Mouse (Mus musculus) neural tube, embryonic 11.5 days (tissue): ENCODE results near the gene Lysmd3. TPM values are rescaled to one million over a fixed set of nuclear protein-coding genes. Genes with fewer than 3 reads are reported as not detected.
A peak's percentile ranks its signal among the peaks of the same experiment; 100 is the strongest.

Experiments
- ATAC-seq: fragments of 200-750 bp; cut with Nextera tagmentation; 2 replicates; pipeline ENCODE4 v1.8.0; 2017; ENCODE audit warnings: moderate number of reproducible peaks, mild to moderate bottlenecking, moderate TSS enrichment, moderate library complexity; ENCODE audit not compliant: insufficient read depth, low FRiP score, low TSS enrichment
- DNase-seq: peaks from one replicate; pipeline ENCODE4 v3.0.0-alpha.2; 2015; ENCODE audit warnings: low spot score
- H3K27ac ChIP-seq: fragments of 300-500 bp; sonication (generic); 2 replicates; pipeline ENCODE4 v1.5.1; 2014; ENCODE audit warnings: low read depth, mild to moderate bottlenecking, low read length
- H3K27me3 ChIP-seq: fragments of 300-500 bp; sonication (generic); 2 replicates; pipeline ENCODE4 v1.6.1; 2014; ENCODE audit warnings: mild to moderate bottlenecking, low read length, mixed read lengths; ENCODE audit not compliant: control insufficient read depth, insufficient read depth
- H3K36me3 ChIP-seq: fragments of 300-500 bp; sonication (generic); 2 replicates; pipeline ENCODE4 v1.6.1; 2014; ENCODE audit warnings: mild to moderate bottlenecking, low read length, moderate library complexity, mixed read lengths; ENCODE audit not compliant: control insufficient read depth, insufficient read depth
- H3K4me1 ChIP-seq: fragments of 300-500 bp; sonication (generic); 2 replicates; pipeline ENCODE4 v1.6.1; 2014; ENCODE audit warnings: low read length, mixed read lengths; ENCODE audit not compliant: control insufficient read depth, insufficient read depth
- H3K4me2 ChIP-seq: fragments of 300-500 bp; sonication (generic); 2 replicates; pipeline ENCODE4 v1.6.1; 2014; ENCODE audit warnings: low read depth, mild to moderate bottlenecking, moderate library complexity
- H3K4me3 ChIP-seq: fragments of 300-500 bp; sonication (generic); 2 replicates; pipeline ENCODE4 v1.5.1; 2014; ENCODE audit warnings: low read depth, low read length
- H3K9ac ChIP-seq: fragments of 300-500 bp; sonication (generic); 2 replicates; pipeline ENCODE4 v1.6.1; 2014; ENCODE audit warnings: mild to moderate bottlenecking, low read length
- H3K9me3 ChIP-seq: fragments of 300-500 bp; sonication (generic); 2 replicates; pipeline ENCODE4 v1.6.1; 2016; ENCODE audit warnings: low read length; ENCODE audit not compliant: control insufficient read depth
- WGBS: fragments of 180-500 bp; shearing (Covaris S2); extraction: QIAGEN DNeasy Blood & Tissue Kit; methylation state at CpG from one replicate; pipeline ENCODE4 v1.1.7; 2014; 5-methylcytosine and 5-hydroxymethylcytosine counted together
- polyA plus RNA-seq: library from polyadenylated mRNA; unstranded; fragments of >200 nt; fragmentation: Nextera tagmentation; extraction: Ambion mirVana; gene quantifications from 2 replicates; pipeline ENCODE4 v1.2.1, GENCODE M21; 2014

The Lysmd3 gene
- polyA plus RNA-seq, 1 experiment from 2014 or later = 39.5 TPM

GRCm38 (mm10) chr13:81690477-81690876, 33.0 kb downstream of the Lysmd3 start:
- Histone ChIP-seq H3K9me3 (no peaks in the 10 kb centered on the region), H3K4me3 (no peak overlapping the region), H3K4me2 (no peak overlapping the region), H3K4me1 (no peaks in the 10 kb centered on the region), H3K9ac (no peak overlapping the region), H3K27me3 (no peaks in the 10 kb centered on the region), H3K36me3 (no peaks in the 10 kb centered on the region), H3K27ac (no peak overlapping the region)
- 90% methylated on average over 10 of the region's 10 CpGs for WGBS
- no peak for ATAC-seq
- DNase-seq = no peak

GRCm38 (mm10) chr13:81691606-81692005, 34.1 kb downstream of the Lysmd3 start:
- DNase-seq (peak; percentile 18), ATAC-seq (peak; percentile 41; the same call in 1 of the 2 replicates)
- H3K36me3 ChIP-seq = no peaks in the 10 kb centered on the region
- no peak overlapping the region for H3K9ac ChIP-seq
- H3K27me3 ChIP-seq = no peaks in the 10 kb centered on the region
- no peak overlapping the region for H3K4me3 ChIP-seq
- no peaks in the 10 kb centered on the region for H3K9me3 ChIP-seq
- H3K4me2 ChIP-seq = no peak overlapping the region
- 73% methylated on average over 9 of the region's 9 CpGs for WGBS
- no peaks in the 10 kb centered on the region for H3K4me1 ChIP-seq
- no peak overlapping the region for H3K27ac ChIP-seq

- ATAC-seq (no peak), DNase-seq (no peak)
- Histone ChIP-seq H3K4me2 (no peak overlapping the region), H3K27ac (no peak overlapping the region), H3K27me3 (no peaks in the 10 kb centered on the region), H3K4me3 (no peak overlapping the region), H3K4me1 (no peaks in the 10 kb centered on the region), H3K36me3 (no peaks in the 10 kb centered on the region), H3K9ac (no peak overlapping the region), H3K9me3 (no peaks in the 10 kb centered on the region)
- 92% methylated on average over 12 of the region's 12 CpGs for WGBS
Measured at GRCm38 (mm10) chr13:81694446-81694845, 37.0 kb downstream of the Lysmd3 start.

GRCm38 (mm10) chr13:81703148-81703547, 45.7 kb downstream of the Lysmd3 start:
- Histone ChIP-seq H3K27me3 (no peaks in the 10 kb centered on the region), H3K4me3 (no peak overlapping the region), H3K36me3 (no peaks in the 10 kb centered on the region), H3K9ac (no peak overlapping the region), H3K4me2 (no peak overlapping the region), H3K27ac (no peak overlapping the region), H3K9me3 (no peaks in the 10 kb centered on the region), H3K4me1 (no peaks in the 10 kb centered on the region)
- no peak for ATAC-seq
- 62% methylated on average over 7 of the region's 7 CpGs for WGBS
- no peak for DNase-seq

GRCm38 (mm10) chr13:81703621-81704020, 46.2 kb downstream of the Lysmd3 start:
- ATAC-seq = no peak
- 82% methylated on average over 9 of the region's 9 CpGs for WGBS

GRCm38 (mm10) chr13:81706311-81706710, 48.8 kb downstream of the Lysmd3 start:
- H3K4me1 ChIP-seq = no peaks in the 10 kb centered on the region
- DNase-seq (no peak), ATAC-seq (no peak)
- no peak overlapping the region for H3K4me2 ChIP-seq
- no peak overlapping the region for H3K4me3 ChIP-seq
- H3K9ac ChIP-seq = no peak overlapping the region
- H3K27ac ChIP-seq = no peak overlapping the region
- H3K36me3 ChIP-seq = no peaks in the 10 kb centered on the region
- no peaks in the 10 kb centered on the region for H3K27me3 ChIP-seq
- 95% methylated on average over 5 of the region's 5 CpGs for WGBS
- H3K9me3 ChIP-seq = no peaks in the 10 kb centered on the region

More at GRCm38 (mm10) chr13:81703621-81704020, 46.2 kb downstream of the Lysmd3 start:
- H3K9me3 ChIP-seq = no peaks in the 10 kb centered on the region
- H3K27ac ChIP-seq = no peak overlapping the region
- no peak overlapping the region for H3K9ac ChIP-seq
- H3K4me2 ChIP-seq = no peak overlapping the region
- no peak overlapping the region for H3K4me3 ChIP-seq
- no peaks in the 10 kb centered on the region for H3K4me1 ChIP-seq
- no peaks in the 10 kb centered on the region for H3K27me3 ChIP-seq
- no peaks in the 10 kb centered on the region for H3K36me3 ChIP-seq
- DNase-seq = no peak

GRCm38 (mm10) chr13:81709805-81710204, 52.3 kb downstream of the Lysmd3 start:
- H3K4me2 ChIP-seq = peak overlapping the region; percentile 94
- H3K36me3 ChIP-seq = no peaks in the 10 kb centered on the region
- H3K9me3 ChIP-seq = no peaks in the 10 kb centered on the region
- no peak overlapping the region for H3K27ac ChIP-seq
- no peak for DNase-seq
- no peak for ATAC-seq
- no peak overlapping the region for H3K9ac ChIP-seq
- no peaks in the 10 kb centered on the region for H3K27me3 ChIP-seq
- H3K4me1 ChIP-seq = peaks cover 3% of the 10 kb centered on the region; the same call in 1 of the 2 replicates
- 55% methylated on average over 4 of the region's 4 CpGs for WGBS
- H3K4me3 ChIP-seq = peak overlapping the region; percentile 77

- H3K9ac ChIP-seq = peak overlapping the region; percentile 61
- WGBS = 2% methylated on average over 7 of the region's 7 CpGs
- H3K4me2 ChIP-seq = peak overlapping the region; percentile 94
- H3K4me3 ChIP-seq = peak overlapping the region; percentile 77
- H3K36me3 ChIP-seq = no peaks in the 10 kb centered on the region
- H3K4me1 ChIP-seq = peaks cover 3% of the 10 kb centered on the region; the same call in 1 of the 2 replicates
- H3K27ac ChIP-seq = no peak overlapping the region
- no peaks in the 10 kb centered on the region for H3K27me3 ChIP-seq
- no peak for DNase-seq
- no peaks in the 10 kb centered on the region for H3K9me3 ChIP-seq
- ATAC-seq = no peak
Measured at GRCm38 (mm10) chr13:81710266-81710665, 52.8 kb downstream of the Lysmd3 start.

GRCm38 (mm10) chr13:81710775-81711545, 53.5 kb downstream of the Lysmd3 start, which contains the start of the genes Polr3g and Mblac2:
Gene Polr3g, minus strand, starts transcription at chr13:81711013.
Gene Mblac2, plus strand, starts transcription at chr13:81711341.
- ATAC-seq (peak; percentile 96), DNase-seq (peak; percentile 96)
- peak within 1 kb of the TSS; percentile 77; the same call in 1 of the 2 replicates for H3K27ac ChIP-seq
- no peaks in the 10 kb centered on the region for H3K9me3 ChIP-seq
- no peaks in the 10 kb centered on the region for H3K36me3 ChIP-seq
- H3K27me3 ChIP-seq = no peaks in the 10 kb centered on the region
- H3K4me1 ChIP-seq = peaks cover 3% of the 10 kb centered on the region; the same call in 1 of the 2 replicates
- H3K9ac ChIP-seq = peak within 1 kb of the TSS; percentile 61
- H3K4me2 ChIP-seq = peak within 1 kb of the TSS; percentile 94
- peak within 1 kb of the TSS; percentile 77 for H3K4me3 ChIP-seq
- under 1% methylated on average over 61 of the region's 61 CpGs for WGBS
